Mouse (Mus musculus): ENCODE data around the gene Lelp1. TPM values are rescaled to one million over a fixed set of nuclear protein-coding genes. Genes with fewer than 3 reads are reported as not detected.

The Lelp1 gene
- polyA plus RNA-seq (2015; fragmentation: Nextera tagmentation; extraction: Ambion mirVana), result not detected in 2 replicates

DNA sequence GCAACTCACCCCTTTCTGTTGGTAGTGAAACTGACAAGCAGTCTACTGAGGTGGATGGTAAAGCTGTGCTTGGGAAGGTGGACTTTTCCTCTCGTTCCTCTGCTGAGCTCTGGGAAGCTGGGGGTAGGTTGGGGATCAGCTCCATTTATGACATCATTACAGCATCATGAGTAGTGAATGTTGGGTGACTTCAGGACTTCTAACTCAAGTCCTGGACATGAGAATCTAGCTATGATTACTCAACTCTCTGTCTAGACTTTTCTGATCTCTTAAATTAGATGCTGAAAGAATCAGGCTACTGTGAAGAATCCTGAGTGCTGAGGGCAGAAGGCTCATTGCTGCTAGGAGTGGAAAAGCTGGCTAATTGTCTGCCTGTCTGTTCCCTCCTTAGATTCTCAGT, at the start of gene Lelp1:
Gene Lelp1 (minus strand): TSS at position 101 of the 400 bp plus-strand sequence.
- 54% methylated on average over 1 of the region's 1 CpGs for WGBS
- no peaks in the 10 kb centered on the region for H3K36me3 ChIP-seq

DNA sequence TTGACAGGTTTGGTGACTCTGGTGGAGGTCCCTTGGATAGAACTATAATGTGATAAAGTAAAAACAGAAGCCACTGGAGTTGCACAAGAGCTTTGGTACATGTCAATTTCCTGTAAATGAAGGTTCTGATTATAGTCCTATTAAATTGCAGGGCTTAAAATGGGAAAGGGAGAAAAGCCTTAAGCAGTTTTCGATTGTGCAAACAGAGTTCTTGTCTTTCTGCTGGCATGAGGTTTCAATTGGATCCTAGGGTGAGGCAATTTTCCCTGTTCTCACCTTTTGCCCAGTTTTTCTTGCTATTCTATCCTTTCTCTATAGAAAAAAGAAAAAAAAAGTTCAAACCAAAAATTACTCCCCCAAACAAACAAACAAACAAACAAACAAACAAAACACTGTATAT, 34.3 kb upstream of the Lelp1 start:
- ATAC-seq (ENCODE audit: low FRiP score, low read depth), result no peak
- Histone ChIP-seq H3K36me3 (no peaks in the 10 kb centered on the region), H3K27ac (no peak overlapping the region), H3K9me3 (no peaks in the 10 kb centered on the region), H3K9ac (no peak overlapping the region), H3K4me2 (replicated peaks) (no peak overlapping the region), H3K27me3 (no peaks in the 10 kb centered on the region), H3K4me3 (no peak overlapping the region), H3K4me1 (no peaks in the 10 kb centered on the region)
- 59% methylated on average over 1 of the region's 1 CpGs for WGBS

More for the DNA sequence above, at the start of gene Lelp1:
- Histone ChIP-seq H3K27me3 (no peaks in the 10 kb centered on the region), H3K4me3 (no peak within 1 kb of the TSS), H3K4me2 (replicated peaks) (no peak within 1 kb of the TSS), H3K9ac (no peak within 1 kb of the TSS), H3K4me1 (no peaks in the 10 kb centered on the region), H3K27ac (no peak within 1 kb of the TSS), H3K9me3 (no peaks in the 10 kb centered on the region)
- ATAC-seq (ENCODE audit: low FRiP score, low read depth), result no peak

DNA sequence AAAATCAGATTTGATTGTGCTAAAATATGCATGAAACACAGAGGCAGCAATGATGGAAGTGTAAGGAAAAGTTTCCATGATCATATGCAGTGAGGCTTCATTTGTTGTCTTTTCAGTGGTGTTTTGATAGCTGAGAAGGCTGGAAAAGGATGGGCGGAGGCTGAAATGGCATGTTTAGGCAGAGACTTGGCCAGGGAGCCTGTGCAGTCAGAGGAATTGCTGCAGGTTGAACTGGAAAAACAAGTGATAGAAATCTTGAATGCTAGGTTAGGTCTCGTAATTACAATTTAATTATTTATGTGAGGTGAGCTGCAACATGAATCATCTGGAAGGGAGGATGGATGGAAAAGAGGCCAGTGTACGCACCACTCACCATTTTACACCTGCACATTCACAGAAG, 27.3 kb upstream of the Lelp1 start:
- ATAC-seq (ENCODE audit: low FRiP score, low read depth), result no peak
- H3K4me2 ChIP-seq (replicated peaks), result no peak overlapping the region
- no peaks in the 10 kb centered on the region for H3K9me3 ChIP-seq
- H3K27ac ChIP-seq, result no peak overlapping the region
- no peaks in the 10 kb centered on the region for H3K27me3 ChIP-seq
- H3K4me1 ChIP-seq, result no peaks in the 10 kb centered on the region
- no peak overlapping the region for H3K9ac ChIP-seq
- H3K4me3 ChIP-seq, result no peak overlapping the region
- H3K36me3 ChIP-seq, result no peaks in the 10 kb centered on the region
- 85% methylated on average over 3 of the region's 3 CpGs for WGBS

GRCm38 (mm10) chr3:92153322-92153721, 10.8 kb upstream of the Lelp1 start:
- ATAC-seq (ENCODE audit: low FRiP score, low read depth), result no peak; the same call in 1 of the 2 replicates
- no peaks in the 10 kb centered on the region for H3K4me1 ChIP-seq
- no peaks in the 10 kb centered on the region for H3K9me3 ChIP-seq
- H3K4me3 ChIP-seq, result no peak overlapping the region
- H3K4me2 ChIP-seq (replicated peaks), result no peak overlapping the region
- no peak overlapping the region for H3K27ac ChIP-seq
- no peaks in the 10 kb centered on the region for H3K27me3 ChIP-seq
- H3K9ac ChIP-seq, result no peak overlapping the region
- H3K36me3 ChIP-seq, result no peaks in the 10 kb centered on the region

DNA sequence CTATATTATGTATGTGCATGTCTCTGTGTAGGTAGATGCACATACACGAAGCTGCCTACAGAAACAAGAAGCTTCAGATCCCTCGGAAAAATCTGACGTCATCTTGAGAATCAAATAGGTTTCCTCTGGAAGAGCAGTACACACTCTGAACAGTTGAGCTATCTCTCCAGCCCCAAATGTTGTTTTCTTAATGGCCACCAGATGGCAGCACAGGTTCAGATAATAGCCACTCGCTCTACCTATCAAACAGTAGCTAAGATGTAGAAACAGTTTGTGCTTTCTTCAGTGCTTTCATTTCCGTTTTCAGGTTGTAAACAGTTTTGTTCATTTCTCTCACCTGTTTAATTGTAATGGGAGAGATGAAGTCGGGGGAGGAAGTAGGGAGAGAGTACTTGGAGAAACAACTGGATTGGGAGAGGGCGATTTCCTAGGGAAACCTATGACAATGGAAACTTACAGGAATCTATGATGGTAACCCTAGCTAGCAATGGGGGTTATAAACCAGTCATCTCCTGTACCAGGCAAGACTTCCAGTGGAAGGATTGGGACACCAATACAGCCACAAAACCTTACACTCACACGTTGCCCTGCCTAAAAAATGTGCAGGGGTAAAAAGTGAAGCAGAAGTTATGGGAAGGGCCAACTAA, 8.2 kb upstream of the Lelp1 start:
- peak; percentile 86; the same call in 1 of the 2 replicates for ATAC-seq (ENCODE audit: low FRiP score, low read depth)

DNA sequence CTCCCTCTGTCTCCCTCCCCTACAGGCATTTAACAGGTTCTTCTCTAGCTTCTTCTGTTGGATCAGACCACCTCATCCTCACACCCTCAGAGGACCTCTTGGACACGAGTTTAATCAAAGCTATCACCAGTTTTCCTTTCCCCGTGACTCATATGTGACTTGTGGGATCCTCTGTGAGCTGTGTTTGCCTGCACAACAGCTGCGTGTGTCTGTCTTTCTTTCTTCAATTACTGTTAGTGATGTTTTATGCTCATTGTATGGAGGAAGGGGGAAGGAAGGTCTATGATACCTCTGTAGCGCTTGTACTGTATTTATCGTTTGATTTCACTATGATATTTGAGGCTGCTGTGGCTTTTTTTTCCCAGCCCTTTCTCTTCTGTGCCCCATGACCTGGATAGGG, 5.4 kb upstream of the Lelp1 start:
- H3K9ac ChIP-seq, result no peak overlapping the region
- no peak overlapping the region for H3K4me3 ChIP-seq
- H3K27ac ChIP-seq, result no peak overlapping the region
- H3K9me3 ChIP-seq, result no peaks in the 10 kb centered on the region
- H3K27me3 ChIP-seq, result no peaks in the 10 kb centered on the region
- H3K36me3 ChIP-seq, result no peaks in the 10 kb centered on the region
- WGBS, result 72% methylated on average over 5 of the region's 5 CpGs
- ATAC-seq (ENCODE audit: low FRiP score, low read depth), result no peak
- no peak overlapping the region for H3K4me2 ChIP-seq (replicated peaks)
- no peaks in the 10 kb centered on the region for H3K4me1 ChIP-seq

More for the DNA sequence above, 8.2 kb upstream of the Lelp1 start:
- Histone ChIP-seq H3K36me3 (no peaks in the 10 kb centered on the region), H3K9ac (no peak overlapping the region), H3K27ac (no peak overlapping the region), H3K4me3 (no peak overlapping the region), H3K27me3 (no peaks in the 10 kb centered on the region), H3K4me1 (no peaks in the 10 kb centered on the region), H3K4me2 (replicated peaks) (0 out of 2 replicates have a peak overlapping the region, but pooled peaks have one; percentile 14), H3K9me3 (no peaks in the 10 kb centered on the region)
- WGBS, result 22% methylated on average over 8 of the region's 8 CpGs

DNA sequence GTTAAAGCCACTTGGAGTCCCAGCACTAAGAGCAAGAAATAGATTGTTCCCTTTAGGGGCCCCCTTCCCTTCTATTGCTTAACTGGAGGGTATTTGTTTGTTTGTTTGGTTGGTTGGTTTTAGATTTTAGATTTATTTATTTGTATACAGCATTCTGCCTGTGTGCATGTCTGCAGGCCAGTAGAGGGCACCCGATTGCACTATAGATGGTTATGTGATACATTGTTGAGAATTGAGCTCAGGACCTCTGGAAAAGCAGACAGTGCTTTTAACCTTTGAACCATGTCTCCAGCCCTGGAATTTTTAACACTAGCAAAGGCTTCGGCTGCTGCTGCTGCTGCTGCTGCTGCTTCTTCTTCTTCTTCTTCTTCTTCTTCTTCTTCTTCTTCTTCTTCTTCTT, 4.9 kb upstream of the Lelp1 start:
- ATAC-seq (ENCODE audit: low FRiP score, low read depth), result no peak
- WGBS, result 50% methylated on average over 2 of the region's 2 CpGs
- Histone ChIP-seq H3K9me3 (no peaks in the 10 kb centered on the region), H3K27me3 (no peaks in the 10 kb centered on the region), H3K4me3 (no peak overlapping the region), H3K9ac (no peak overlapping the region), H3K4me1 (no peaks in the 10 kb centered on the region), H3K27ac (no peak overlapping the region), H3K4me2 (replicated peaks) (no peak overlapping the region), H3K36me3 (no peaks in the 10 kb centered on the region)

DNA sequence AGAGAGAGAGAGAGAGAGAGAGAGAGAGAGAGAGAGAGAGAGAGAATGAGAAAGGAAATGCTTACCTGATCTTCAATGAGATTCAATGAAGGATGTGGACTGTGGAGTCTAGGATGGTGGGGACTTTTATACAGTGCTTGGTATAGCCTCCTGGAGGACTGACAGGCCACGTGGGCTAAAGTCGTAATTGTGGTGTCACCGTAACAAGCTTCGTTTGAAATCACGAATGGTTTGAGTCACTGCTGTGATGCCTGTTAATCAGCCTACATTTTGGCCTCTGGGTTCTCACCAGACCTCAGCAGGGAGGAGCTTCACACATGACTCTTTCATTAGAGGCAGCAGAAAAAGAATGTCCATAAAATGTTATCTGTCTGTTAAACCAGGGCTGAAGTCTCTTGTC, 18.7 kb downstream of the Lelp1 start, which contains the start of gene Prr9:
Gene Prr9 (minus strand): TSS at position 101 of the 400 bp plus-strand sequence.
- Histone ChIP-seq H3K9ac (no peak within 1 kb of the TSS), H3K4me3 (no peak within 1 kb of the TSS), H3K27me3 (no peaks in the 10 kb centered on the region), H3K9me3 (no peaks in the 10 kb centered on the region), H3K4me2 (replicated peaks) (no peak within 1 kb of the TSS), H3K27ac (no peak within 1 kb of the TSS), H3K36me3 (no peaks in the 10 kb centered on the region), H3K4me1 (no peaks in the 10 kb centered on the region)
- no peak for ATAC-seq (ENCODE audit: low FRiP score, low read depth)
- 49% methylated on average over 5 of the region's 5 CpGs for WGBS

- WGBS, result 81% methylated on average over 3 of the region's 3 CpGs
- H3K9ac ChIP-seq, result no peak overlapping the region
- no peak overlapping the region for H3K27ac ChIP-seq
- H3K4me2 ChIP-seq (replicated peaks), result no peak overlapping the region
- no peaks in the 10 kb centered on the region for H3K9me3 ChIP-seq
- no peaks in the 10 kb centered on the region for H3K27me3 ChIP-seq
- no peaks in the 10 kb centered on the region for H3K36me3 ChIP-seq
- no peak for ATAC-seq (ENCODE audit: low FRiP score, low read depth)
- H3K4me1 ChIP-seq, result no peaks in the 10 kb centered on the region
- H3K4me3 ChIP-seq, result no peak overlapping the region
Measured at GRCm38 (mm10) chr3:92120902-92121301, 21.6 kb downstream of the Lelp1 start.

GRCm38 (mm10) chr3:92117930-92118329, 24.6 kb downstream of the Lelp1 start:
- H3K4me2 ChIP-seq (replicated peaks), result no peak overlapping the region
- no peaks in the 10 kb centered on the region for H3K9me3 ChIP-seq
- ATAC-seq (ENCODE audit: low FRiP score, low read depth), result peak; percentile 36; the same call in 1 of the 2 replicates
- H3K36me3 ChIP-seq, result no peaks in the 10 kb centered on the region
- H3K27ac ChIP-seq, result no peak overlapping the region
- H3K27me3 ChIP-seq, result no peaks in the 10 kb centered on the region
- H3K4me1 ChIP-seq, result no peaks in the 10 kb centered on the region
- WGBS, result 27% methylated on average over 3 of the region's 3 CpGs
- no peak overlapping the region for H3K4me3 ChIP-seq
- no peak overlapping the region for H3K9ac ChIP-seq

DNA sequence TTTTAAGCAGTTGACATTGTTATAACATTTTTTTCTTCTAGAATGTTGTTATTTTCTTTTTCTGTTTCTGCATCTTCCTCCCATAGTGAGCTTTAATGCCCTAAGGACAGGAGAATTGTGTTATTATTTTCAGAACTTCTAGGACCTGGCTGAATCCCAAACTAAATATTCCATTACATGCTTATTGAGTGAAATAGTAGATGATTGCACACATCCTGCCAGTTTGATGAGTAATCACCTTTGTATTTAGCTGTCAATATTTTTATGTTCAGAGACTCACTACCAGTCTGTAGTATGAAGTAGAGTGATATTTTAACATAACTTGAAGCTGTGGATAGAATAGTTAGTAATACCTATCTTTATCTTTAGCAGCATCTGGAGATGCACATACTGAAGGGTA, 31.0 kb downstream of the Lelp1 start:
- Histone ChIP-seq H3K27ac (no peak overlapping the region), H3K4me2 (replicated peaks) (no peak overlapping the region), H3K4me3 (no peak overlapping the region), H3K27me3 (no peaks in the 10 kb centered on the region), H3K36me3 (no peaks in the 10 kb centered on the region), H3K9me3 (no peaks in the 10 kb centered on the region), H3K9ac (no peak overlapping the region), H3K4me1 (no peaks in the 10 kb centered on the region)
- no peak for ATAC-seq (ENCODE audit: low FRiP score, low read depth)

- H3K27me3 ChIP-seq, result no peaks in the 10 kb centered on the region
- no peak for ATAC-seq (ENCODE audit: low FRiP score, low read depth)
- H3K36me3 ChIP-seq, result no peaks in the 10 kb centered on the region
Measured at GRCm38 (mm10) chr3:92110790-92111189, 31.8 kb downstream of the Lelp1 start.

DNA sequence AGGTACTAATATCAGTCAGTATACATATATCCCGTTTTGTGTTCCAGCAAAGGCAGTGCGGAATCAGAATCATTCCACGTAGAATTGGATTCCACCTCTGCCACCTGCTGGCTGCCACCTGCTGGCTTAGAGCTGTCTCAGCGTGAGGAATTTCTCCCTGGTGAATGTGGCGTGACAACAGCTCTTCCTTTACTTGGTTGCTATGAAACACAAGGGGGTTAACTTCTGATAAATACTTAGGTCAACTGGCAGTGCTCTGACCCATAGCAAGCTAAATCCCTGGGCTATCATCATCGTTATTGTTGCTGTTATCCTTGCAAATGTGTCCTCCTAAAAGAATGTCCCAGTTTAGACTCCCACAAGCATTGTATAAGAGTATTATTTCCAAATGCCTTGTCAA, 36.0 kb downstream of the Lelp1 start:
- no peak overlapping the region for H3K4me2 ChIP-seq (replicated peaks)
- no peaks in the 10 kb centered on the region for H3K9me3 ChIP-seq
- H3K36me3 ChIP-seq, result no peaks in the 10 kb centered on the region
- H3K27ac ChIP-seq, result no peak overlapping the region
- no peak overlapping the region for H3K4me3 ChIP-seq
- no peak overlapping the region for H3K9ac ChIP-seq
- H3K27me3 ChIP-seq, result no peaks in the 10 kb centered on the region
- ATAC-seq (ENCODE audit: low FRiP score, low read depth), result no peak; the same call in 1 of the 2 replicates
- no peaks in the 10 kb centered on the region for H3K4me1 ChIP-seq
- 12% methylated on average over 6 of the region's 6 CpGs for WGBS

More at GRCm38 (mm10) chr3:92110790-92111189, 31.8 kb downstream of the Lelp1 start:
- Histone ChIP-seq H3K4me1 (no peaks in the 10 kb centered on the region), H3K4me3 (no peak overlapping the region), H3K27ac (no peak overlapping the region), H3K4me2 (replicated peaks) (no peak overlapping the region), H3K9me3 (no peaks in the 10 kb centered on the region), H3K9ac (no peak overlapping the region)
